ENCODE assay signal across 16 mouse cellular contexts in genomic region chr17:44075601-44076000, GRCm38 (mm10). TPM values are rescaled to one million over a fixed set of nuclear protein-coding genes. Genes with fewer than 3 reads are reported as not detected.
DNase-seq lines count a peak whose midpoint lies in the region; ATAC-seq and TF ChIP-seq lines count a peak whose summit lies in the region.
"Had no signal": no experiment of that assay in that cellular context is flagged by ENCODE, and none has a peak within 500 bp of the region (broad histone marks: within the 10 kb centered on the region; RNA-seq: fewer than 3 reads in every experiment).

No protein-coding gene starts in this region.

- no peak for TF ChIP-seq POLR2A in MEL (IDR thresholded peaks at IDR 0.05; ENCODE audit: control insufficient read depth in 1 of 2, insufficient read depth in 1 of 2, low read depth in 1 of 2, low read length in 2 of 2, poor library complexity in 1 of 2)

- no peak overlapping the region for H3K9ac ChIP-seq in liver, embryonic 14.5 days (replicated peaks)
- no peak overlapping the region for H3K9ac ChIP-seq in liver, embryonic 11.5 days (ENCODE audit: low read depth, low read length)
- peak overlapping the region; percentile 68 for H3K9ac ChIP-seq in MEL (ENCODE audit: control insufficient read depth, low read depth, low read length, poor library complexity, severe bottlenecking)
- no peak overlapping the region for H3K9ac ChIP-seq in hindbrain, embryonic 14.5 days
- H3K9ac ChIP-seq: embryonic facial prominence, embryonic 15.5 days; limb, embryonic 12.5 days; midbrain, embryonic 13.5 days had no signal

- no peak overlapping the region for H3K4me2 ChIP-seq in liver, embryonic 14.5 days (ENCODE audit: low read depth)
- no peak overlapping the region for H3K4me2 ChIP-seq in liver, embryonic 11.5 days
- H3K4me2 ChIP-seq in hindbrain, embryonic 14.5 days (replicated peaks), result no peak overlapping the region
- H3K4me2 ChIP-seq: embryonic facial prominence, embryonic 15.5 days; heart, embryonic 11.5 days; limb, embryonic 12.5 days; midbrain, embryonic 13.5 days had no signal

- no peak overlapping the region for H3K27ac ChIP-seq in liver, embryonic 14.5 days
- no peak overlapping the region for H3K27ac ChIP-seq in liver, embryonic 11.5 days (ENCODE audit: low read depth, low read length)
- no peak overlapping the region for H3K27ac ChIP-seq in MEL (ENCODE audit: control insufficient read depth, low read depth, low read length)
- 0 out of 2 replicates have a peak overlapping the region, but pooled peaks have one; percentile 11 for H3K27ac ChIP-seq in brown adipose tissue, adult 24 weeks (replicated peaks; ENCODE audit: low read depth, low read length)
- H3K27ac ChIP-seq in hindbrain, embryonic 14.5 days, result no peak overlapping the region
- H3K27ac ChIP-seq: embryonic facial prominence, embryonic 15.5 days; hindbrain, embryonic 10.5 days; limb, embryonic 12.5 days; midbrain, embryonic 13.5 days had no signal

- WGBS in liver, embryonic 14.5 days (ENCODE audit: insufficient replicate concordance), result 56% methylated on average over 3 of the region's 3 CpGs
- 77% methylated on average over 3 of the region's 3 CpGs for WGBS in liver, embryonic 11.5 days
- 66% methylated on average over 3 of the region's 3 CpGs for WGBS in hindbrain, embryonic 14.5 days

- H3K36me3 ChIP-seq in liver, embryonic 14.5 days (replicated peaks; ENCODE audit: control insufficient read depth, insufficient read depth, low read depth), result no peaks in the 10 kb centered on the region
- H3K36me3 ChIP-seq in liver, embryonic 11.5 days (ENCODE audit: control insufficient read depth, insufficient read depth, low read length), result no peaks in the 10 kb centered on the region
- H3K36me3 ChIP-seq in MEL (ENCODE audit: control insufficient read depth in 1 of 2, insufficient read depth in 2 of 2, low read length in 2 of 2), result peaks cover 0 to 9% of the 10 kb centered on the region in 2 experiments; a peak in 2 of 4 replicates
- no peaks in the 10 kb centered on the region for H3K36me3 ChIP-seq in megakaryocyte, embryonic 14.5 days (replicated peaks; ENCODE audit: low read length)
- H3K36me3 ChIP-seq in hindbrain, embryonic 14.5 days (replicated peaks; ENCODE audit: control insufficient read depth, insufficient read depth), result no peaks in the 10 kb centered on the region; the same call in 1 of the 2 replicates
- H3K36me3 ChIP-seq: embryonic facial prominence, embryonic 15.5 days; hindbrain, embryonic 10.5 days; limb, embryonic 12.5 days had no signal

- no peak for TF ChIP-seq EP300 in liver, embryonic 14.5 days (IDR thresholded peaks at IDR 0.05; ENCODE audit: low read depth)
- TF ChIP-seq EP300 in MEL (IDR thresholded peaks at IDR 0.05; ENCODE audit: low read depth in 1 of 2, low read length in 2 of 2), result no peak

- 0 out of 4 replicates have a peak, but pooled peaks cover 0 to 4% of the 10 kb centered on the region in 2 experiments for H3K4me1 ChIP-seq in liver, embryonic 14.5 days (replicated peaks; ENCODE audit: control insufficient read depth in 2 of 2, insufficient read depth in 2 of 2, low read length in 1 of 2)
- no peaks in the 10 kb centered on the region for H3K4me1 ChIP-seq in liver, embryonic 11.5 days (replicated peaks; ENCODE audit: control insufficient read depth, insufficient read depth, low read length)
- peaks cover 12 to 20% of the 10 kb centered on the region in 2 experiments for H3K4me1 ChIP-seq in MEL (ENCODE audit: control insufficient read depth in 1 of 2, insufficient read depth in 2 of 2, low read length in 2 of 2)
- H3K4me1 ChIP-seq in brown adipose tissue, adult 24 weeks (ENCODE audit: control insufficient read depth, insufficient read depth, insufficient read length, low read length), result peaks cover 3% of the 10 kb centered on the region; the same call in 1 of the 2 replicates
- H3K4me1 ChIP-seq in megakaryocyte, embryonic 14.5 days, result peaks cover 42% of the 10 kb centered on the region
- H3K4me1 ChIP-seq in hindbrain, embryonic 14.5 days (replicated peaks; ENCODE audit: control insufficient read depth, insufficient read depth, low read length), result peaks cover 10% of the 10 kb centered on the region
- H3K4me1 ChIP-seq: limb, embryonic 12.5 days had no signal

- no peaks in the 10 kb centered on the region for H3K9me3 ChIP-seq in liver, embryonic 14.5 days (ENCODE audit: control insufficient read depth, low read length)
- H3K9me3 ChIP-seq in liver, embryonic 11.5 days (ENCODE audit: control insufficient read depth, low read length), result no peaks in the 10 kb centered on the region
- H3K9me3 ChIP-seq in MEL (replicated peaks; ENCODE audit: insufficient read depth, low read length), result no peaks in the 10 kb centered on the region
- peaks cover 4% of the 10 kb centered on the region for H3K9me3 ChIP-seq in megakaryocyte, embryonic 14.5 days
- H3K9me3 ChIP-seq in hindbrain, embryonic 14.5 days (ENCODE audit: control insufficient read depth, low read length), result no peaks in the 10 kb centered on the region
- H3K9me3 ChIP-seq: embryonic facial prominence, embryonic 15.5 days; hindbrain, embryonic 10.5 days; limb, embryonic 12.5 days; midbrain, embryonic 13.5 days had no signal

- no peak for DNase-seq in liver, embryonic 14.5 days (ENCODE audit: low read depth in 3 of 3, low spot score in 3 of 3)
- DNase-seq in liver, embryonic 11.5 days (ENCODE audit: low spot score), result no peak
- DNase-seq in MEL (ENCODE audit: low read depth, low spot score), result no peak
- no peak for DNase-seq in hindbrain, embryonic 14.5 days (ENCODE audit: low spot score)
- no peak for DNase-seq in adrenal gland, postnatal 36 days
- DNase-seq: gastrocnemius, postnatal 10 days had no signal

- no peak for TF ChIP-seq RAD21 in MEL (IDR thresholded peaks at IDR 0.05; ENCODE audit: low read depth, low read length)

- H3K79me2 ChIP-seq in MEL (ENCODE audit: control insufficient read depth, insufficient read depth, low read length, poor library complexity), result 0 out of 2 replicates have a peak, but pooled peaks cover 2% of the 10 kb centered on the region

- TF ChIP-seq CTCF in liver, embryonic 14.5 days (IDR thresholded peaks at IDR 0.05; ENCODE audit: low read depth), result no peak
- no peak for TF ChIP-seq CTCF in MEL (IDR thresholded peaks at IDR 0.05 in 2 of 3, conservative IDR thresholded peaks at IDR 0.05 in 1 of 3; ENCODE audit: control insufficient read depth in 1 of 3, insufficient read depth in 1 of 3, low read depth in 2 of 3, low read length in 3 of 3, poor library complexity in 1 of 3, severe bottlenecking in 1 of 3)

- 0 out of 2 replicates have a peak, but pooled peaks have one; percentile 12 for ATAC-seq in liver, embryonic 14.5 days (ENCODE audit: insufficient read depth)
- ATAC-seq in liver, embryonic 11.5 days (replicated peaks; ENCODE audit: low FRiP score), result no peak
- no peak for ATAC-seq in monocyte, adult 5-6 weeks (replicated peaks; ENCODE audit: insufficient number of reproducible peaks, low FRiP score, low TSS enrichment, poor library complexity, severe bottlenecking)
- no peak for ATAC-seq in hindbrain, embryonic 14.5 days (ENCODE audit: low FRiP score)
- ATAC-seq: forebrain, embryonic 14.5 days; intestine, postnatal 0 days; midbrain, embryonic 13.5 days had no signal

- no peaks in the 10 kb centered on the region for H3K27me3 ChIP-seq in liver, embryonic 14.5 days (ENCODE audit: control insufficient read depth, insufficient read depth, low read length)
- H3K27me3 ChIP-seq in liver, embryonic 11.5 days (replicated peaks; ENCODE audit: control insufficient read depth, insufficient read depth, low read length), result no peaks in the 10 kb centered on the region
- no peaks in the 10 kb centered on the region for H3K27me3 ChIP-seq in MEL (ENCODE audit: control insufficient read depth in 1 of 2, insufficient read depth in 2 of 2, low read length in 2 of 2)
- H3K27me3 ChIP-seq in megakaryocyte, embryonic 14.5 days (replicated peaks), result no peaks in the 10 kb centered on the region
- H3K27me3 ChIP-seq in hindbrain, embryonic 14.5 days (ENCODE audit: control insufficient read depth, insufficient read depth, low read length), result no peaks in the 10 kb centered on the region
- H3K27me3 ChIP-seq: embryonic facial prominence, embryonic 15.5 days; limb, embryonic 12.5 days; midbrain, embryonic 13.5 days had no signal

- H3K4me3 ChIP-seq in liver, embryonic 14.5 days (ENCODE audit: insufficient read depth in 1 of 2, low read depth in 2 of 2, low read length in 2 of 2), result no peak overlapping the region
- no peak overlapping the region for H3K4me3 ChIP-seq in liver, embryonic 11.5 days (ENCODE audit: low read depth, low read length)
- peak overlapping the region; percentile 55 for H3K4me3 ChIP-seq in MEL (ENCODE audit: control insufficient read depth in 1 of 2, insufficient read depth in 1 of 2, low read depth in 2 of 2, low read length in 2 of 2)
- H3K4me3 ChIP-seq in brown adipose tissue, adult 24 weeks (ENCODE audit: insufficient read depth, low read depth, low read length), result no peak overlapping the region
- H3K4me3 ChIP-seq in megakaryocyte, embryonic 14.5 days (replicated peaks), result peak overlapping the region; percentile 79
- H3K4me3 ChIP-seq in hindbrain, embryonic 14.5 days (replicated peaks; ENCODE audit: low read length), result no peak overlapping the region
- H3K4me3 ChIP-seq: embryonic facial prominence, embryonic 15.5 days; hindbrain, embryonic 10.5 days; limb, embryonic 12.5 days; midbrain, embryonic 13.5 days had no signal

RNA-seq across cellular contexts. Expression of gene Enpp5, which starts 3.0 kb away (rescaled TPM):
- 3.5 and 4.1 TPM in 2 replicates for polyA plus RNA-seq in liver, embryonic 14.5 days (2012; rRNA removed)
- 3.3 and 3.8 TPM in 2 replicates for polyA plus RNA-seq in liver, embryonic 14.5 days (2014; fragmentation: Nextera tagmentation; extraction: Ambion mirVana)
- polyA plus RNA-seq in liver, embryonic 11.5 days (2014; fragmentation: Nextera tagmentation; extraction: Ambion mirVana), result 5.9 and 6.2 TPM in 2 replicates
- total RNA-seq in MEL (2012; rRNA removed), result 5.2 TPM in 2 replicates
- 1 to 10 TPM in 1 of 2 experiments, not detected in 1; 7.0 TPM for polyA plus RNA-seq in MEL (2012; ENCODE audit: insufficient read depth in 1 of 2, insufficient read length in 2 of 2, low read depth in 1 of 2, low replicate concordance in 2 of 2, missing spikeins in 1 of 2)
- 44.9 and 46.4 TPM in 2 replicates for polyA plus RNA-seq in brown adipose tissue, adult 24 weeks (2012; ENCODE audit: insufficient read depth, insufficient read length, missing spikeins)
- 0.69 TPM in 1 of 2 replicates, not detected in the other for polyA plus RNA-seq in megakaryocyte, embryonic 14.5 days (2012; ENCODE audit: insufficient read depth, low replicate concordance)
- total RNA-seq in monocyte, adult 5-6 weeks (2017), result 6.8 to 16.6 TPM (median 10.2 TPM) in 3 replicates
- polyA plus RNA-seq in hindbrain, embryonic 14.5 days (2014; fragmentation: Nextera tagmentation; extraction: Ambion mirVana), result 88.6 and 102 TPM in 2 replicates
- 10 to 100 TPM; 43.7 to 47.0 TPM for total RNA-seq in adrenal gland, postnatal 36 days (2021)

RNA-seq across cellular contexts. Expression of gene Enpp4, which starts 30.0 kb away (rescaled TPM):
- 2.0 and 2.7 TPM in 2 replicates for polyA plus RNA-seq in liver, embryonic 14.5 days (2012; rRNA removed)
- polyA plus RNA-seq in liver, embryonic 14.5 days (2014; fragmentation: Nextera tagmentation; extraction: Ambion mirVana), result 3.5 and 3.8 TPM in 2 replicates
- 7.5 and 9.2 TPM in 2 replicates for polyA plus RNA-seq in liver, embryonic 11.5 days (2014; fragmentation: Nextera tagmentation; extraction: Ambion mirVana)
- 13.9 and 15.3 TPM in 2 replicates for total RNA-seq in MEL (2012; rRNA removed)
- polyA plus RNA-seq in MEL (2012; ENCODE audit: insufficient read depth in 1 of 2, insufficient read length in 2 of 2, low read depth in 1 of 2, low replicate concordance in 2 of 2, missing spikeins in 1 of 2), result 10 to 100 TPM in 1 of 2 experiments, not detected in 1; 21.7 TPM
- polyA plus RNA-seq in brown adipose tissue, adult 24 weeks (2012; ENCODE audit: insufficient read depth, insufficient read length, missing spikeins), result 7.0 and 7.4 TPM in 2 replicates
- 0.22 and 0.73 TPM in 2 replicates for polyA plus RNA-seq in megakaryocyte, embryonic 14.5 days (2012; ENCODE audit: insufficient read depth, low replicate concordance)
- 9.7 to 31.6 TPM (median 12.8 TPM) in 3 replicates for total RNA-seq in monocyte, adult 5-6 weeks (2017)
- polyA plus RNA-seq in hindbrain, embryonic 14.5 days (2014; fragmentation: Nextera tagmentation; extraction: Ambion mirVana), result 6.1 and 6.2 TPM in 2 replicates
- 10 to 100 TPM; 10.2 to 12.8 TPM for total RNA-seq in adrenal gland, postnatal 36 days (2021)

Comparison
In these comparisons a context has a peak if more than half of its experiments do, and no peak if none do; other contexts are left out.
1. H3K4me3 ChIP-seq: peak in MEL (2 of 2) and megakaryocyte, embryonic 14.5 days (single experiment); none in liver, embryonic 14.5 days (0 of 2), liver, embryonic 11.5 days (single experiment), brown adipose tissue, adult 24 weeks (single experiment) and hindbrain, embryonic 14.5 days (single experiment).